Mouse (Mus musculus): ENCODE data around the gene Exoc3. TPM values are rescaled to one million over a fixed set of nuclear protein-coding genes. Genes with fewer than 3 reads are reported as not detected.

Gene Exoc3
- total RNA-seq (2021) = 10 to 100 TPM; 66.3 to 71.9 TPM
- long read RNA-seq, experiment 1, full-length matches to known transcripts = 45 of 74 reads
- long read RNA-seq, experiment 1, partial matches to known transcripts = 9 of 74 reads
- long read RNA-seq, experiment 1, other reads (novel, unspliced or antisense) = 20 of 74 reads
- long read RNA-seq, experiment 2, full-length matches to known transcripts = 49 of 134 reads
- long read RNA-seq, experiment 2, partial matches to known transcripts = 9 of 134 reads
- long read RNA-seq, experiment 2, other reads (novel, unspliced or antisense) = 76 of 134 reads

- DNase-seq (ENCODE audit: low spot score in 2 of 2) = peak; percentile 90 to 91
These were observed at the start of gene Exoc3 for GRCm38 (mm10) chr13:74208317-74208985. TSS of gene Exoc3 (minus strand) at chr13:74208732.

GRCm38 (mm10) chr13:74246494-74246893 is 38.0 kb upstream of the Exoc3 start:
- DNase-seq (ENCODE audit: low spot score in 2 of 2) = no peak

- no peak for DNase-seq (ENCODE audit: low spot score in 2 of 2)
These were observed 37.3 kb upstream of the Exoc3 start for GRCm38 (mm10) chr13:74245899-74246231.

GRCm38 (mm10) chr13:74245214-74245898 is 36.8 kb upstream of the Exoc3 start:
- peak; percentile 54 to 83 for DNase-seq (ENCODE audit: low spot score in 2 of 2)

- no peak for DNase-seq (ENCODE audit: low spot score in 2 of 2)
These were observed 29.0 kb upstream of the Exoc3 start for GRCm38 (mm10) chr13:74237574-74237973.

GRCm38 (mm10) chr13:74220659-74221058 is 12.1 kb upstream of the Exoc3 start:
- DNase-seq (ENCODE audit: low spot score in 2 of 2) = no peak

GRCm38 (mm10) chr13:74218441-74218840 is 9.9 kb upstream of the Exoc3 start:
- no peak for DNase-seq (ENCODE audit: low spot score in 2 of 2)

GRCm38 (mm10) chr13:74208986-74209345 is 434 bp upstream of the Exoc3 start:
- DNase-seq (ENCODE audit: low spot score in 2 of 2) = no peak

GRCm38 (mm10) chr13:74196451-74196850 is 12.1 kb downstream of the Exoc3 start:
- DNase-seq (ENCODE audit: low spot score in 2 of 2) = no peak

- peak in 1 of 2 experiments; percentile 18 for DNase-seq (ENCODE audit: low spot score in 2 of 2)
These were observed 15.9 kb downstream of the Exoc3 start for GRCm38 (mm10) chr13:74192613-74193012.

- no peak for DNase-seq (ENCODE audit: low spot score in 2 of 2)
These were observed 25.4 kb downstream of the Exoc3 start for GRCm38 (mm10) chr13:74183011-74183695.

- DNase-seq (ENCODE audit: low spot score in 2 of 2) = no peak
These were observed 36.5 kb downstream of the Exoc3 start for GRCm38 (mm10) chr13:74172036-74172435.

- no peak for DNase-seq (ENCODE audit: low spot score in 2 of 2)
These were observed 38.9 kb downstream of the Exoc3 start for GRCm38 (mm10) chr13:74169446-74170164.

GRCm38 (mm10) chr13:74167492-74167891 is 41.0 kb downstream of the Exoc3 start:
- no peak for DNase-seq (ENCODE audit: low spot score in 2 of 2)

GRCm38 (mm10) chr13:74167057-74167413 is 41.5 kb downstream of the Exoc3 start:
- no peak for DNase-seq (ENCODE audit: low spot score in 2 of 2)

GRCm38 (mm10) chr13:74166348-74167056 is 42.0 kb downstream of the Exoc3 start:
- DNase-seq (ENCODE audit: low spot score in 2 of 2) = peak; percentile 25 to 30

- DNase-seq (ENCODE audit: low spot score in 2 of 2) = no peak
These were observed 61.2 kb downstream of the Exoc3 start for GRCm38 (mm10) chr13:74147327-74147726.

- no peak for DNase-seq (ENCODE audit: low spot score in 2 of 2)
These were observed 62.4 kb downstream of the Exoc3 start for GRCm38 (mm10) chr13:74145983-74146622.

GRCm38 (mm10) chr13:74144120-74144884 is 64.2 kb downstream of the Exoc3 start:
- no peak for DNase-seq (ENCODE audit: low spot score in 2 of 2)

Data from layer of hippocampus, postnatal 14 days (tissue).